Mouse (Mus musculus) ES-Bruce4 (cell line): ENCODE data around the gene Nags. TPM values are rescaled to one million over a fixed set of nuclear protein-coding genes. Genes with fewer than 3 reads are reported as not detected.

Source experiments
- H3K27ac ChIP-seq: 2 replicates; pipeline ENCODE4 v1.5.1; 2012; ENCODE audit warnings: low read length, inconsistent platforms; ENCODE audit not compliant: insufficient read depth
- H3K27me3 ChIP-seq: 2 replicates; pipeline ENCODE4 v1.6.1; 2012; ENCODE audit warnings: mild to moderate bottlenecking, low read length, inconsistent platforms; ENCODE audit not compliant: control insufficient read depth, poor library complexity, insufficient read depth, severe bottlenecking
- H3K36me3 ChIP-seq: 2 replicates; pipeline ENCODE4 v1.6.1; 2012; ENCODE audit warnings: inconsistent platforms, mild to moderate bottlenecking, low read length, moderate library complexity; ENCODE audit not compliant: control insufficient read depth, poor library complexity, insufficient read depth, severe bottlenecking
- H3K4me1 ChIP-seq: one replicate; pipeline ENCODE4 v1.8.1; 2011; ENCODE audit warnings: low read length; ENCODE audit not compliant: control insufficient read depth, insufficient read depth
- H3K4me3 ChIP-seq: 2 replicates; pipeline ENCODE4 v1.5.1; 2011; ENCODE audit warnings: low read depth, mild to moderate bottlenecking, low read length
- H3K9ac ChIP-seq: 2 replicates; pipeline ENCODE4 v1.6.1; 2012; ENCODE audit warnings: low read depth, mild to moderate bottlenecking, inconsistent platforms; ENCODE audit not compliant: poor library complexity, severe bottlenecking
- H3K9me3 ChIP-seq: replicated peaks from 2 replicates; pipeline ENCODE4 v1.6.1; 2012; ENCODE audit warnings: mild to moderate bottlenecking, low read length, inconsistent platforms; ENCODE audit not compliant: control insufficient read depth, poor library complexity, insufficient read depth, severe bottlenecking
- CTCF ChIP-seq: IDR thresholded peaks from one replicate; pipeline ENCODE4 v1.8.1; 2011; ENCODE audit warnings: low read depth, low read length
- EP300 ChIP-seq: IDR thresholded peaks from 2 replicates; pipeline ENCODE4 v1.6.1; 2011; ENCODE audit warnings: low read depth, low read length; ENCODE audit not compliant: insufficient read depth
- POLR2A ChIP-seq: IDR thresholded peaks from one replicate; pipeline ENCODE4 v1.8.1; 2011; ENCODE audit warnings: low read length; ENCODE audit not compliant: insufficient read depth
- polyA plus RNA-seq: library from polyadenylated mRNA; stranded (reverse); fragments of >200 nt; gene quantifications from 2 replicates; pipeline ENCODE4 v1.2.4, GENCODE M21; 2011; ENCODE audit warnings: low read depth; ENCODE audit not compliant: missing spikeins, insufficient read depth, insufficient read length

Gene Nags
- polyA plus RNA-seq, 1 experiment = not detected

- Histone ChIP-seq H3K27ac (no peak overlapping the region), H3K9ac (peak overlapping the region; percentile 66; the same call in 1 of the 2 replicates), H3K9me3 (no peaks in the 10 kb centered on the region), H3K4me3 (peak overlapping the region; percentile 58), H3K36me3 (no peaks in the 10 kb centered on the region), H3K27me3 (no peaks in the 10 kb centered on the region), H3K4me1 (peaks cover 4% of the 10 kb centered on the region)
- TF ChIP-seq EP300 (no peak), POLR2A (no peak), CTCF (no peak)
Measured at GRCm38 (mm10) chr11:102137625-102138446, 7.5 kb upstream of the Nags start.

GRCm38 (mm10) chr11:102138447-102138740, 6.9 kb upstream of the Nags start:
- Histone ChIP-seq H3K9me3 (no peaks in the 10 kb centered on the region), H3K9ac (peak overlapping the region; percentile 66; the same call in 1 of the 2 replicates), H3K4me3 (peak overlapping the region; percentile 58), H3K36me3 (no peaks in the 10 kb centered on the region), H3K4me1 (peaks cover 4% of the 10 kb centered on the region), H3K27me3 (no peaks in the 10 kb centered on the region), H3K27ac (no peak overlapping the region)
- TF ChIP-seq CTCF = peak; percentile 93
- no peak for TF ChIP-seq POLR2A
- no peak for TF ChIP-seq EP300

GRCm38 (mm10) chr11:102140508-102140907, 4.8 kb upstream of the Nags start:
- no peak overlapping the region for H3K27ac ChIP-seq
- TF ChIP-seq EP300 (no peak), CTCF (peak; percentile 32)
- no peaks in the 10 kb centered on the region for H3K4me1 ChIP-seq
- H3K9me3 ChIP-seq = no peaks in the 10 kb centered on the region
- no peaks in the 10 kb centered on the region for H3K27me3 ChIP-seq
- H3K9ac ChIP-seq = no peak overlapping the region
- no peak overlapping the region for H3K4me3 ChIP-seq
- no peaks in the 10 kb centered on the region for H3K36me3 ChIP-seq

- no peak for TF ChIP-seq EP300
- no peak for TF ChIP-seq POLR2A
- no peak for TF ChIP-seq CTCF
- Histone ChIP-seq H3K9ac (no peak overlapping the region), H3K9me3 (no peaks in the 10 kb centered on the region), H3K4me1 (no peaks in the 10 kb centered on the region), H3K27me3 (no peaks in the 10 kb centered on the region), H3K36me3 (no peaks in the 10 kb centered on the region), H3K27ac (no peak overlapping the region), H3K4me3 (no peak overlapping the region)
Measured at GRCm38 (mm10) chr11:102142355-102142754, 3.0 kb upstream of the Nags start.

- H3K4me3 ChIP-seq = peak overlapping the region; percentile 52
- no peaks in the 10 kb centered on the region for H3K4me1 ChIP-seq
- TF ChIP-seq EP300 (no peak), CTCF (peak; percentile 7)
- 0 out of 2 replicates have a peak overlapping the region, but pooled peaks have one; percentile 20 for H3K9ac ChIP-seq
- H3K27ac ChIP-seq = no peak overlapping the region
- no peaks in the 10 kb centered on the region for H3K36me3 ChIP-seq
- no peaks in the 10 kb centered on the region for H3K27me3 ChIP-seq
- no peaks in the 10 kb centered on the region for H3K9me3 ChIP-seq
Measured at GRCm38 (mm10) chr11:102144957-102145470, 299 bp upstream of the Nags start.

- Histone ChIP-seq H3K9ac (no peak overlapping the region), H3K9me3 (no peaks in the 10 kb centered on the region), H3K4me3 (peak overlapping the region; percentile 52), H3K36me3 (no peaks in the 10 kb centered on the region), H3K4me1 (no peaks in the 10 kb centered on the region), H3K27ac (no peak overlapping the region), H3K27me3 (no peaks in the 10 kb centered on the region)
- no peak for TF ChIP-seq CTCF
- no peak for TF ChIP-seq EP300
- TF ChIP-seq POLR2A = no peak
Measured at GRCm38 (mm10) chr11:102146005-102146404, 692 bp downstream of the Nags start.
